Mouse (Mus musculus) kidney, embryonic 16.5 days (tissue): ENCODE measurements around the gene Sdhaf2. TPM values are rescaled to one million over a fixed set of nuclear protein-coding genes. Genes with fewer than 3 reads are reported as not detected.

Experiments used
- ATAC-seq: fragments of 200-750 bp; cut with Nextera tagmentation; 2 replicates; pipeline ENCODE4 v1.8.0; 2017; ENCODE audit warnings: moderate TSS enrichment; ENCODE audit not compliant: low FRiP score, low TSS enrichment
- H3K27ac ChIP-seq: fragments of 300-500 bp; sonication (generic); 2 replicates; pipeline ENCODE4 v1.5.1; 2014; ENCODE audit warnings: low read length
- H3K27me3 ChIP-seq: fragments of 300-500 bp; sonication (generic); 2 replicates; pipeline ENCODE4 v1.6.1; 2014; ENCODE audit warnings: low read length, control low read depth, mixed read lengths; ENCODE audit not compliant: insufficient read depth
- H3K36me3 ChIP-seq: fragments of 300-500 bp; sonication (generic); 2 replicates; pipeline ENCODE4 v1.6.1; 2014; ENCODE audit warnings: low read length, control low read depth, mixed read lengths; ENCODE audit not compliant: insufficient read depth
- H3K4me1 ChIP-seq: fragments of 300-500 bp; sonication (generic); 2 replicates; pipeline ENCODE4 v1.6.1; 2014; ENCODE audit warnings: low read length, control low read depth, mixed read lengths; ENCODE audit not compliant: insufficient read depth
- H3K4me2 ChIP-seq: fragments of 300-500 bp; sonication (generic); replicated peaks from 2 replicates; pipeline ENCODE4 v1.6.1; 2014; ENCODE audit warnings: low read depth, low read length
- H3K4me3 ChIP-seq: fragments of 300-500 bp; sonication (generic); 2 replicates; pipeline ENCODE4 v1.5.1; 2014; ENCODE audit warnings: mild to moderate bottlenecking, low read length
- H3K9ac ChIP-seq: fragments of 300-500 bp; sonication (generic); replicated peaks from 2 replicates; pipeline ENCODE4 v1.6.1; 2014; ENCODE audit warnings: low read length
- H3K9me3 ChIP-seq: fragments of 300-500 bp; sonication (generic); 2 replicates; pipeline ENCODE4 v1.6.1; 2016; ENCODE audit warnings: low read length, control low read depth
- WGBS: fragments of 180-500 bp; shearing (Covaris S2); extraction: QIAGEN DNeasy Blood & Tissue Kit; methylation state at CpG from one replicate; pipeline ENCODE4 v1.1.7; 2014; 5-methylcytosine and 5-hydroxymethylcytosine counted together
- polyA plus RNA-seq: library from polyadenylated mRNA; unstranded; fragments of >200 nt; fragmentation: Nextera tagmentation; extraction: Ambion mirVana; gene quantifications from 2 replicates; pipeline ENCODE4 v1.2.1, GENCODE M21; 2015

Sdhaf2 gene
- polyA plus RNA-seq, 1 experiment from 2014 or later, result 66.0 TPM

GRCm38 (mm10) chr19:10502571-10502970 is 23.4 kb downstream of the Sdhaf2 start:
- peaks cover 30% of the 10 kb centered on the region for H3K36me3 ChIP-seq
- H3K9ac ChIP-seq, result no peak overlapping the region
- H3K27ac ChIP-seq, result no peak overlapping the region
- H3K27me3 ChIP-seq, result no peaks in the 10 kb centered on the region
- H3K4me1 ChIP-seq, result peaks cover 5% of the 10 kb centered on the region; the same call in 1 of the 2 replicates
- no peaks in the 10 kb centered on the region for H3K9me3 ChIP-seq
- no peak overlapping the region for H3K4me3 ChIP-seq
- 14% methylated on average over 4 of the region's 4 CpGs for WGBS
- ATAC-seq, result no peak
- no peak overlapping the region for H3K4me2 ChIP-seq

GRCm38 (mm10) chr19:10500581-10500980 is 25.4 kb downstream of the Sdhaf2 start:
- peaks cover 25% of the 10 kb centered on the region for H3K36me3 ChIP-seq

GRCm38 (mm10) chr19:10497512-10498160 is 28.3 kb downstream of the Sdhaf2 start:
- peaks cover 18% of the 10 kb centered on the region for H3K36me3 ChIP-seq
- H3K27ac ChIP-seq, result no peak overlapping the region
- no peak overlapping the region for H3K4me2 ChIP-seq
- WGBS, result 38% methylated on average over 8 of the region's 8 CpGs
- H3K4me1 ChIP-seq, result peaks cover 6% of the 10 kb centered on the region; the same call in 1 of the 2 replicates
- no peak for ATAC-seq
- no peaks in the 10 kb centered on the region for H3K9me3 ChIP-seq
- H3K27me3 ChIP-seq, result no peaks in the 10 kb centered on the region
- H3K9ac ChIP-seq, result no peak overlapping the region
- no peak overlapping the region for H3K4me3 ChIP-seq

More at GRCm38 (mm10) chr19:10500581-10500980, 25.4 kb downstream of the Sdhaf2 start:
- no peak for ATAC-seq
- Histone ChIP-seq H3K4me1 (peaks cover 6% of the 10 kb centered on the region; the same call in 1 of the 2 replicates), H3K9ac (no peak overlapping the region), H3K4me3 (no peak overlapping the region), H3K27me3 (no peaks in the 10 kb centered on the region), H3K27ac (no peak overlapping the region), H3K4me2 (no peak overlapping the region), H3K9me3 (no peaks in the 10 kb centered on the region)
- 91% methylated on average over 8 of the region's 8 CpGs for WGBS

- Histone ChIP-seq H3K4me1 (peaks cover 6% of the 10 kb centered on the region; the same call in 1 of the 2 replicates), H3K9ac (no peak overlapping the region), H3K4me3 (no peak overlapping the region), H3K4me2 (no peak overlapping the region), H3K27ac (no peak overlapping the region), H3K9me3 (no peaks in the 10 kb centered on the region), H3K27me3 (no peaks in the 10 kb centered on the region), H3K36me3 (peaks cover 17% of the 10 kb centered on the region)
- 70% methylated on average over 2 of the region's 2 CpGs for WGBS
- ATAC-seq, result no peak
Observed at GRCm38 (mm10) chr19:10496976-10497375, 29.0 kb downstream of the Sdhaf2 start.

GRCm38 (mm10) chr19:10495670-10496069 is 30.3 kb downstream of the Sdhaf2 start:
- WGBS, result 40% methylated on average over 1 of the region's 1 CpGs
- no peak overlapping the region for H3K4me3 ChIP-seq
- no peak overlapping the region for H3K27ac ChIP-seq
- no peaks in the 10 kb centered on the region for H3K9me3 ChIP-seq
- H3K36me3 ChIP-seq, result peaks cover 4% of the 10 kb centered on the region; the same call in 1 of the 2 replicates
- no peak overlapping the region for H3K4me2 ChIP-seq
- no peak overlapping the region for H3K9ac ChIP-seq
- no peak for ATAC-seq
- H3K4me1 ChIP-seq, result peaks cover 6% of the 10 kb centered on the region; the same call in 1 of the 2 replicates
- no peaks in the 10 kb centered on the region for H3K27me3 ChIP-seq

GRCm38 (mm10) chr19:10486264-10486738 is 39.6 kb downstream of the Sdhaf2 start:
- 0 out of 2 replicates have a peak, but pooled peaks cover 3% of the 10 kb centered on the region for H3K4me1 ChIP-seq
- peak; percentile 88 for ATAC-seq
- H3K9me3 ChIP-seq, result no peaks in the 10 kb centered on the region
- H3K9ac ChIP-seq, result no peak overlapping the region
- no peak overlapping the region for H3K4me2 ChIP-seq
- 16% methylated on average over 9 of the region's 9 CpGs for WGBS
- no peaks in the 10 kb centered on the region for H3K36me3 ChIP-seq
- H3K27ac ChIP-seq, result no peak overlapping the region
- no peak overlapping the region for H3K4me3 ChIP-seq
- H3K27me3 ChIP-seq, result no peaks in the 10 kb centered on the region

- H3K36me3 ChIP-seq, result no peaks in the 10 kb centered on the region
- no peak within 1 kb of the TSS for H3K27ac ChIP-seq
- no peaks in the 10 kb centered on the region for H3K27me3 ChIP-seq
- no peak within 1 kb of the TSS for H3K4me3 ChIP-seq
- H3K9ac ChIP-seq, result no peak within 1 kb of the TSS
- no peaks in the 10 kb centered on the region for H3K9me3 ChIP-seq
- no peak within 1 kb of the TSS for H3K4me2 ChIP-seq
- peak; percentile 49; the same call in 1 of the 2 replicates for ATAC-seq
- 0 out of 2 replicates have a peak, but pooled peaks cover 3% of the 10 kb centered on the region for H3K4me1 ChIP-seq
- 39% methylated on average over 6 of the region's 6 CpGs for WGBS
Observed at GRCm38 (mm10) chr19:10482703-10483102, 43.2 kb downstream of the Sdhaf2 start, which contains the start of gene Ppp1r32. Gene Ppp1r32 (minus strand): TSS chr19:10482928.

- H3K27ac ChIP-seq, result no peak overlapping the region
- H3K4me2 ChIP-seq, result no peak overlapping the region
- H3K9ac ChIP-seq, result no peak overlapping the region
- WGBS, result 35% methylated on average over 4 of the region's 4 CpGs
- ATAC-seq, result no peak
- H3K4me3 ChIP-seq, result no peak overlapping the region
- H3K27me3 ChIP-seq, result peaks cover 2% of the 10 kb centered on the region; the same call in 1 of the 2 replicates
- H3K4me1 ChIP-seq, result no peaks in the 10 kb centered on the region
- H3K36me3 ChIP-seq, result no peaks in the 10 kb centered on the region
- no peaks in the 10 kb centered on the region for H3K9me3 ChIP-seq
Observed at GRCm38 (mm10) chr19:10479541-10479940, 46.4 kb downstream of the Sdhaf2 start.

GRCm38 (mm10) chr19:10473779-10474178 is 52.2 kb downstream of the Sdhaf2 start:
- no peaks in the 10 kb centered on the region for H3K4me1 ChIP-seq
- peaks cover 2% of the 10 kb centered on the region; the same call in 1 of the 2 replicates for H3K27me3 ChIP-seq
- no peaks in the 10 kb centered on the region for H3K9me3 ChIP-seq
- ATAC-seq, result peak; percentile 63; the same call in 1 of the 2 replicates
- WGBS, result 21% methylated on average over 6 of the region's 6 CpGs
- H3K9ac ChIP-seq, result no peak overlapping the region
- H3K36me3 ChIP-seq, result no peaks in the 10 kb centered on the region
- H3K27ac ChIP-seq, result no peak overlapping the region
- H3K4me2 ChIP-seq, result no peak overlapping the region
- no peak overlapping the region for H3K4me3 ChIP-seq

GRCm38 (mm10) chr19:10472958-10473357 is 53.0 kb downstream of the Sdhaf2 start:
- H3K27ac ChIP-seq, result no peak overlapping the region
- no peaks in the 10 kb centered on the region for H3K9me3 ChIP-seq
- H3K36me3 ChIP-seq, result no peaks in the 10 kb centered on the region
- no peak overlapping the region for H3K4me2 ChIP-seq
- H3K27me3 ChIP-seq, result peaks cover 2% of the 10 kb centered on the region; the same call in 1 of the 2 replicates
- no peak overlapping the region for H3K4me3 ChIP-seq
- ATAC-seq, result no peak
- no peak overlapping the region for H3K9ac ChIP-seq
- H3K4me1 ChIP-seq, result no peaks in the 10 kb centered on the region
- 75% methylated on average over 3 of the region's 3 CpGs for WGBS
